Mouse (Mus musculus) neural tube, embryonic 15.5 days (tissue): ENCODE measurements around the gene Fam133b. TPM values are rescaled to one million over a fixed set of nuclear protein-coding genes. Genes with fewer than 3 reads are reported as not detected.
"Not testable (repeated sequence)": the region's sequence is repeated elsewhere in the genome, so short reads cannot be mapped to it uniquely, and the experiment has no call there.

Experiments used
- ATAC-seq: fragments of 200-750 bp; cut with Nextera tagmentation; 2 replicates; pipeline ENCODE4 v1.8.0; 2017; ENCODE audit warnings: mild to moderate bottlenecking, moderate TSS enrichment, moderate library complexity; ENCODE audit not compliant: low FRiP score
- H3K27ac ChIP-seq: fragments of 300-500 bp; sonication (generic); replicated peaks from 2 replicates; pipeline ENCODE4 v1.5.1; 2015; ENCODE audit warnings: mild to moderate bottlenecking, inconsistent platforms
- H3K27me3 ChIP-seq: fragments of 300-500 bp; sonication (generic); replicated peaks from 2 replicates; pipeline ENCODE4 v1.6.1; 2015; ENCODE audit warnings: inconsistent platforms
- H3K36me3 ChIP-seq: fragments of 300-500 bp; sonication (generic); 2 replicates; pipeline ENCODE4 v1.6.1; 2015; ENCODE audit warnings: inconsistent platforms
- H3K4me1 ChIP-seq: fragments of 300-500 bp; sonication (generic); 2 replicates; pipeline ENCODE4 v1.6.1; 2015; ENCODE audit warnings: inconsistent platforms
- H3K4me2 ChIP-seq: fragments of 300-500 bp; sonication (generic); 2 replicates; pipeline ENCODE4 v1.6.1; 2015; ENCODE audit warnings: inconsistent platforms, mild to moderate bottlenecking, moderate library complexity
- H3K4me3 ChIP-seq: fragments of 300-500 bp; sonication (generic); replicated peaks from 2 replicates; pipeline ENCODE4 v1.5.1; 2015; ENCODE audit warnings: mild to moderate bottlenecking, inconsistent platforms
- H3K9ac ChIP-seq: fragments of 300-500 bp; sonication (generic); replicated peaks from 2 replicates; pipeline ENCODE4 v1.6.1; 2015; ENCODE audit warnings: mild to moderate bottlenecking, inconsistent platforms
- H3K9me3 ChIP-seq: fragments of 300-500 bp; sonication (generic); replicated peaks from 2 replicates; pipeline ENCODE4 v1.6.1; 2016; ENCODE audit warnings: inconsistent platforms
- WGBS: fragments of 180-500 bp; shearing (Covaris S2); methylation state at CpG from one replicate; pipeline ENCODE4 v1.1.7; 2015; ENCODE audit warnings: mixed read lengths; 5-methylcytosine and 5-hydroxymethylcytosine counted together
- polyA plus RNA-seq: library from polyadenylated mRNA; unstranded; fragments of >200 nt; fragmentation: Nextera tagmentation; extraction: Ambion mirVana; gene quantifications from 2 replicates; pipeline ENCODE4 v1.2.1, GENCODE M21; 2015

Gene Fam133b
- polyA plus RNA-seq, 1 experiment from 2014 or later, result 23.6 TPM

GRCm38 (mm10) chr5:3527041-3527691, 16.5 kb upstream of the Fam133b start:
- ATAC-seq, result no peak
- Histone ChIP-seq H3K4me3 (no peak overlapping the region), H3K27ac (no peak overlapping the region), H3K36me3 (no peaks in the 10 kb centered on the region), H3K27me3 (no peaks in the 10 kb centered on the region), H3K4me1 (no peaks in the 10 kb centered on the region), H3K9me3 (no peaks in the 10 kb centered on the region), H3K4me2 (no peak overlapping the region), H3K9ac (no peak overlapping the region)
- WGBS, result 60% methylated on average over 5 of the region's 5 CpGs

GRCm38 (mm10) chr5:3529585-3530189, 13.9 kb upstream of the Fam133b start:
- Histone ChIP-seq H3K4me2 (no peak overlapping the region), H3K9ac (no peak overlapping the region), H3K9me3 (no peaks in the 10 kb centered on the region), H3K4me3 (no peak overlapping the region), H3K4me1 (no peaks in the 10 kb centered on the region), H3K36me3 (no peaks in the 10 kb centered on the region), H3K27ac (no peak overlapping the region), H3K27me3 (no peaks in the 10 kb centered on the region)
- no peak for ATAC-seq
- 70% methylated on average over 10 of the region's 10 CpGs for WGBS

- not testable (repeated sequence) for ATAC-seq, H3K4me1 ChIP-seq, H3K4me2 ChIP-seq, H3K4me3 ChIP-seq, H3K27me3 ChIP-seq, H3K36me3 ChIP-seq, H3K9ac ChIP-seq, H3K9me3 ChIP-seq, H3K27ac ChIP-seq
Measured at GRCm38 (mm10) chr5:3532048-3532447, 11.6 kb upstream of the Fam133b start.

- 72% methylated on average over 3 of the region's 3 CpGs for WGBS
Measured at GRCm38 (mm10) chr5:3536592-3537212, 6.9 kb upstream of the Fam133b start.

GRCm38 (mm10) chr5:3538505-3539472, 4.8 kb upstream of the Fam133b start:
- WGBS, result 75% methylated on average over 11 of the region's 11 CpGs
- Histone ChIP-seq H3K9me3 (no peaks in the 10 kb centered on the region), H3K27me3 (no peaks in the 10 kb centered on the region), H3K4me3 (no peak overlapping the region), H3K27ac (no peak overlapping the region), H3K9ac (no peak overlapping the region), H3K36me3 (no peaks in the 10 kb centered on the region), H3K4me1 (no peaks in the 10 kb centered on the region), H3K4me2 (no peak overlapping the region)
- ATAC-seq, result no peak

More at GRCm38 (mm10) chr5:3536592-3537212, 6.9 kb upstream of the Fam133b start:
- Histone ChIP-seq H3K4me3 (no peak overlapping the region), H3K36me3 (no peaks in the 10 kb centered on the region), H3K27me3 (no peaks in the 10 kb centered on the region), H3K27ac (no peak overlapping the region), H3K9me3 (no peaks in the 10 kb centered on the region), H3K4me1 (no peaks in the 10 kb centered on the region), H3K4me2 (no peak overlapping the region), H3K9ac (no peak overlapping the region)
- no peak for ATAC-seq

- Histone ChIP-seq H3K4me1 (peaks cover 19% of the 10 kb centered on the region), H3K4me3 (no peak overlapping the region), H3K9me3 (no peaks in the 10 kb centered on the region), H3K9ac (no peak overlapping the region), H3K36me3 (0 out of 2 replicates have a peak, but pooled peaks cover 2% of the 10 kb centered on the region), H3K27ac (no peak overlapping the region), H3K27me3 (no peaks in the 10 kb centered on the region), H3K4me2 (no peak overlapping the region)
- 81% methylated on average over 6 of the region's 6 CpGs for WGBS
- no peak for ATAC-seq
Measured at GRCm38 (mm10) chr5:3541871-3542270, 1.8 kb upstream of the Fam133b start.

- WGBS, result 9% methylated on average over 7 of the region's 7 CpGs
- peak overlapping the region; percentile 89 for H3K9ac ChIP-seq
- H3K36me3 ChIP-seq, result 0 out of 2 replicates have a peak, but pooled peaks cover 4% of the 10 kb centered on the region
- H3K4me3 ChIP-seq, result peak overlapping the region; percentile 97
- ATAC-seq, result peak; percentile 33
- H3K4me1 ChIP-seq, result peaks cover 19% of the 10 kb centered on the region
- H3K27me3 ChIP-seq, result no peaks in the 10 kb centered on the region
- peak overlapping the region; percentile 94; the same call in 1 of the 2 replicates for H3K27ac ChIP-seq
- H3K9me3 ChIP-seq, result no peaks in the 10 kb centered on the region
- peak overlapping the region; percentile 70 for H3K4me2 ChIP-seq
Measured at GRCm38 (mm10) chr5:3544480-3544769, 792 bp downstream of the Fam133b start.

GRCm38 (mm10) chr5:3546226-3546625, 2.6 kb downstream of the Fam133b start:
- Histone ChIP-seq H3K9ac (0 out of 2 replicates have a peak overlapping the region, but pooled peaks have one; percentile 4), H3K9me3 (no peaks in the 10 kb centered on the region), H3K4me3 (no peak overlapping the region), H3K4me2 (no peak overlapping the region), H3K27me3 (no peaks in the 10 kb centered on the region), H3K36me3 (0 out of 2 replicates have a peak, but pooled peaks cover 4% of the 10 kb centered on the region), H3K27ac (no peak overlapping the region), H3K4me1 (peaks cover 19% of the 10 kb centered on the region)
- 88% methylated on average over 1 of the region's 1 CpGs for WGBS
- no peak for ATAC-seq

- no peaks in the 10 kb centered on the region for H3K27me3 ChIP-seq
- H3K27ac ChIP-seq, result no peak overlapping the region
- H3K9ac ChIP-seq, result no peak overlapping the region
- H3K36me3 ChIP-seq, result peaks cover 19% of the 10 kb centered on the region
- no peaks in the 10 kb centered on the region for H3K4me1 ChIP-seq
- WGBS, result 95% methylated on average over 1 of the region's 1 CpGs
- no peak overlapping the region for H3K4me3 ChIP-seq
- H3K9me3 ChIP-seq, result no peaks in the 10 kb centered on the region
- no peak overlapping the region for H3K4me2 ChIP-seq
- ATAC-seq, result no peak
Measured at GRCm38 (mm10) chr5:3551481-3551880, 7.8 kb downstream of the Fam133b start.

- no peak for ATAC-seq
Measured at GRCm38 (mm10) chr5:3554198-3554597, 10.6 kb downstream of the Fam133b start.

GRCm38 (mm10) chr5:3571266-3571665, 27.6 kb downstream of the Fam133b start, which contains the start of gene 1700109H08Rik:
1700109H08Rik (plus strand) TSS chr5:3571566.
- no peak within 1 kb of the TSS for H3K27ac ChIP-seq
- over 99% methylated on average over 4 of the region's 4 CpGs for WGBS
- H3K9ac ChIP-seq, result no peak within 1 kb of the TSS
- peaks cover 87% of the 10 kb centered on the region for H3K36me3 ChIP-seq
- no peaks in the 10 kb centered on the region for H3K27me3 ChIP-seq
- no peaks in the 10 kb centered on the region; the same call in 1 of the 2 replicates for H3K9me3 ChIP-seq
- no peak for ATAC-seq
- H3K4me2 ChIP-seq, result no peak within 1 kb of the TSS
- no peak within 1 kb of the TSS for H3K4me3 ChIP-seq
- no peaks in the 10 kb centered on the region for H3K4me1 ChIP-seq

More at GRCm38 (mm10) chr5:3554198-3554597, 10.6 kb downstream of the Fam133b start:
- H3K4me3 ChIP-seq, result no peak overlapping the region
- H3K27me3 ChIP-seq, result no peaks in the 10 kb centered on the region
- H3K9ac ChIP-seq, result no peak overlapping the region
- 94% methylated on average over 2 of the region's 2 CpGs for WGBS
- H3K27ac ChIP-seq, result no peak overlapping the region
- H3K4me1 ChIP-seq, result no peaks in the 10 kb centered on the region
- H3K9me3 ChIP-seq, result no peaks in the 10 kb centered on the region
- peaks cover 25% of the 10 kb centered on the region for H3K36me3 ChIP-seq
- no peak overlapping the region for H3K4me2 ChIP-seq
